Mouse (Mus musculus) stomach, postnatal 0 days (tissue): ENCODE data around the gene Oaf.

Experiments
- CTCF ChIP-seq: IDR thresholded peaks from 2 replicates; pipeline ENCODE4 v1.5.1; 2016; ENCODE audit warnings: antibody characterized with exemption, low read depth, mild to moderate bottlenecking, moderate library complexity
- EP300 ChIP-seq: optimal IDR thresholded peaks from 2 replicates; pipeline ENCODE3; 2016; ENCODE audit warnings: antibody characterized with exemption

- TF ChIP-seq EP300 (no peak), CTCF (no peak)
Observed at GRCm38 (mm10) chr9:43232286-43232685, 7.4 kb downstream of the Oaf start.
